Mouse (Mus musculus): ENCODE results near the gene Spata7.

Gene Spata7

DNA sequence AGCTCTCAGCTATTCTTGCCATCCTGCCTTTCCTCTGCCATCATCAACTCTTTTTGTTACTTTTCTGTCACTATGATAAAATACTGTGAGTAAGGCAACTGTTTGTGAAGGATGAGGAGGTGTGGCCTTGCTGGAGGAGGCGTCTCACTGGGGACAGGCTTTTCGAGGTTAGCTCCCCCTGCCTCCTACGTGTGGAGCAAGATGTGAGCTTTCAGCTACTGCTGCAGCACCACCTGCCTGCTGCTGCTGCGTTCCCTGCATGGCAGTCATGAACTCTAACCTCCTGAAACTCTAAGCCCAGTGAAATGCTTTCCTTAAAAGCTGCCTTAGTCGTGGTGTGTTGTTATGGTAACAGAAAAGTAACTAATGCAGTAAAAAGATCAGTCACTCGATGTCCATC, 45.9 kb downstream of the Spata7 start:
- no peak for DNase-seq

DNA sequence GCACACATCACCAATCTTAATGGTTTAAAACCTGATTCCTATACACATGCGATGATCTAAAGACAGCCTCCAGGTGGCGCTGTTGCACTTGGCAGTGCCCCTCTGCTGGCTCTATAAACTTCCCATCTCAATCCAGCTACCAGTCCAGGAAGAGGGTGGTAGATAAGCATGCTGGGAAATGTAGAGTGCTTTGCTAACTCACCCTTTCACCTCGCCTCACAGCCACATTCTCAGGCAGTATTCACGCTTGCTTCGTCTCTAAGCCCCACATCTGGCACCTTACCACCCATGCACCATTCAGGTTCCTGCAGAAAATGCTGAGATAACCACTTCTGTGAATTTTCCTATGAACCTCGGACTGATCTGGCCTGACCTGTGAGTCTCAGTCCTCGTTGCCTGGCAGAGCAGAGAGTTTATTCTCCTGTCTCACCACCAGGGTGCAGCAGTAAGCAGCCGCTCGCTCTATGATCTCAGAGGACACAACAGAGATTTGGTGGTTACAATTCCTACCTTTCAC, 46.7 kb downstream of the Spata7 start:
- peak; percentile 46 to 58 for DNase-seq

DNA sequence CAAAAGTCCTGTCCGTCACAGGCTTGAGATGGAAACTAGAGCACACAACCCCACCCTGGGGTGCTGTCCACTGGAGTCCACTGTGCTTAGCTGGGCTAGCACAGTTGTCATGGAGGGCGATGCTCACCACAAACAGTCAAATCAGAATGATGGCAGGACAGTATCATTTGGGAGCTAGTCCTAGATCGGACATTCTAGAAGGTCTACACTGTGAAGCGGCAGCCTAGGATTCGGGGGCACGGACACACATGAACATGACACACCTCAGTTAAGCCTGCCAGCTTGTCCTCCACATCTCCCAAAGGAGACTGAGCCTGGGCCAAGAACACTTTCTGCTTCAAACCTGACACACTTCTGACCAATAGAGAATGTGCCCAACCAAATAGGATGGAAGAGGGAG, 48.9 kb downstream of the Spata7 start:
- DNase-seq, result no peak

DNA sequence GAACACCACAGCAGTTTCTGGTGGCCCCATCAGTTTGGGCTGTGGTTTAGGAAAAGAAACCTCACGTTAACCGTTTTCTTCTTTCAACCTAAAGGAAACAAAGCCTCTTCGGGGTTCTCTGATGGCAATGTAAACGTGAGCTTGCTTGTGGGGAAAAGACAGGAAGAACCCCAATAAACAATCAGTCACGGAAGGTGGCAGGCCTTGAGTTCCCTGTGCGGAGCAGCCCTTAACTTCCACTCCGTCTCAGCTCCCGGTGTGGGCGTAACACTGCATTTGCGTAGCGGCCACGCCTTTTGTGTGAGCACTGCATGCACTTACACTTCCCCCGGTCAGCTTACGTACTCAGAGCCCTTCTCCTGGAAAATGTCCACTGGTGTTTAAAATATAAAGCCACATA, 49.4 kb downstream of the Spata7 start:
- DNase-seq, result peak; percentile 39 to 58

DNA sequence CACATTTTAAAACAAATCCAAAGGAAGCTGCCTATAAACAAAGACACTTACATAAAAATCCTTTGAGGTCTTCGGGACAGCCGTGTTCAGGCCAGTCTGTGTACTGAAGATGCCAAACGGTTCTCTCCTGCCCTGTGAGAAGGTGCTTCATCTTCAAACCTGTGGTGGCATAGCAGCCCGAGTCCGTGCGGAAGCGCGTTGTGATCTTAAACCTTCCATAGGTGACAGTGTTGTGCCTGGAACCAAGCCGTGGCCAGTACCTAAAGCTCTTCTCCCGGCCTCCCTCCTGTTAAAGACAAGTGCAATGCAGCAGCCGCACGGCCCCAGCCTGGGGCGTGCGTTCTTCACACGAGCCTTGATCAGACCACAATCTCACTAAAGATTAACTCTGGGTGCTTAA, 51.9 kb downstream of the Spata7 start:
- no peak for DNase-seq

DNA sequence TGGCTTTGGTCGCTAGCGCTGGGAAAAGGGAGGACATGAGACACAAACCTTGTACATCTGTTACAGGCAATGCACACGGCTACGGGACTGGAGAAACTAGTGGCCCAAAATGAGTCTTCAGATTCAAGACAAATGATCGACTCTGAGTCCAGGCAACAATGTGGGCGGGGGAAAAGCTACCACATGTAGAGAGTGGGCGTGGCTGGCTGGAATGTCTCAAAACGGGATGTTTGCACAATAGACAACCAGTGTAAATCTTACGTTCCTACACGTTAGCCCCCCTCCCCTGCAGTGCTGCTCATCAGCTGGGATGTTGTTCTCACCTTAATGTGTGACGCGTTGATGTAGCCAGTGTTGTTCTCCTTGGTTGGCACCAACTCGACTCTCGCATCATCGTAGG, 54.2 kb downstream of the Spata7 start:
- DNase-seq, result no peak

DNA sequence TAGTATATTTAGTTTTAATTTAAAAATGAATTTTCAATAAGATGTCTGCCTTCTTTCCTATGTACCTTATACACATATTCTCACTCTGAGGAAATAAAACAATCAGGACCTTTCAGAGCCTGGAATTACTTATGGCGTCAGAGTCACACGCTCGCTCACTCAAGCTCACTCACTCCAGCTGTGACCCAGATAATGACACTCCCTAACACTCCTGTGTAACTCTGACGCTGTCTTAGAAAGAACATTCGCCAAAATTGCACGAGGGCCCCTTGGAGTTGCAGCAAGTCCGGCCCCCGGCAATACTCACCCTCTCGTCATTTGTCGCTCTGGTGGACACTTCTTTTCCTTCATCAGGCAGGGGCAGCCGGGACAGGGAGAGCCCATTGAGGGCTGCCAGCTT, 55.2 kb downstream of the Spata7 start:
- DNase-seq, result no peak

DNA sequence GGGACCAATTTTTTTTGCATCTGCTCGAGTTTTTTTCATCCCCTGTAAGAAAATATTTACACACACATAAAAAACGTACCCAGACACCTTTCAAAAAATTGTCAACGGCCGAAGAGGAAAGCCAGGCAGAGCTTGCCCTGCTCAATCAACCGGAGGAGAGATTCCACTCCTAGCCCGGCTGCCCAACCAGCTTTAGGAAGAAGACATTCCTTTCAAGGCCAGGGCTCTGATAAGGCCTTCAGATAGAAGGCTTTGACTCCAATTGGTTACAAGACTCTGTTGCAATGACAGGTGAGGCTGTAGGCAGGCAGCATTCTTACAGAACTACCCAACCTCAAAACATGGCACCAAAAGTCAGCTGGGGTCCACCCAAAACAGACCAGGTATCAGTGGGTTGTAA, 55.6 kb downstream of the Spata7 start:
- no peak for DNase-seq

DNA sequence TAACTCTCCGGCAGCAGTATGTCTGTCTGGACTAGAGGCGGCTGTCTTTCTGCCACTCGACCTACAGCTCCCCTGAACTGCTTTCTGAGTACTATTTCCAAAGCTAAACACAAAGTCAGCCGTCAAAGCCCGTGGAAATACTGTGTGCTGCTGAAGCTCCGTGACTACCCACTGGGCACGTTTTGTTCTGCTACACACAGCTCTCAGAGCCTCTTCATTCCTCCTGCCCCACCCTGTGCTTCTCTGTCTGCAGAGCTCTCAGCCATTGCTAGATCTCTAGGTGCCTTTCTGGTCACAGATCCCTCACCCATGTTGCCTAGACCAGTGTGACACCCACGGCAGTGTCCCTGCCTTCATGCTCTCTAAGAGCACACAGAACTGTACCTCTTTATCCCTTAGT, 62.3 kb downstream of the Spata7 start:
- no peak for DNase-seq

DNA sequence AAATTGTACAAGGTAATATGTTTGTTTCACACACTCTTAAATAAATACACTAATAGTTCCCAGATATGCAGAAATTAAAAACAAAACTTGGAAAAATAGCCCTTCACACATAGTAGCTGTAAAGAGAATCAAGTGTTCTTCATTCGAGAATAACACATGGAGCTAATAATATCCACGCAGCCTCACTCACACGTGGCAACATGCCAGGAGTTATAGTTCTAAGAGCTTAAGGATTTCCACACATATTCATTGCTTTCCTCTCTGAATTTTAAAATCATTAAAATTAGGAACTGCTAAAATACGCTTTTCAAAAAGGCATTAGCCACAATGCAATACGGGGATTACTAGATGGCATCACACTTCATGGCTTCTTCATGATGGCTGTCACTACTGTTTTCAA, 69.2 kb downstream of the Spata7 start:
- no peak for DNase-seq

DNA sequence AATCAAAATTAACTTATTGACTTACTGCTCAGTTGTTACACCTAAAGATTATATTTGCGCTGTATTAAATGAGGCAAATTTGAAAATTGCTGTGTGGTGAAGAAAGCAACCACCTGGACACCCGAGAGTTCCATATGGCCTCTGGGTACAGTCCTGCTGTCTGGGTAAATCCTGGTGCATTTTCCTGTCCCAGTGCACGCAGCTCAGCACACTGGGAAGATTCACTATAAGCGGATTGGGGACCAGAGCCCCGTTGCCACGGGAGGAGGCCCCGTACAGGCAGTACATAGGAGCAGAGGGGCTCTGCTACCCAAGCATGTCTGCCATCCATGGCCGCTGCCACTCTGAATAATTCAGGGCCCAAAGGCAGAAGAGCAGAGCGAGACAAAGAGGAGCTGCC, 73.6 kb downstream of the Spata7 start:
- no peak for DNase-seq

DNA sequence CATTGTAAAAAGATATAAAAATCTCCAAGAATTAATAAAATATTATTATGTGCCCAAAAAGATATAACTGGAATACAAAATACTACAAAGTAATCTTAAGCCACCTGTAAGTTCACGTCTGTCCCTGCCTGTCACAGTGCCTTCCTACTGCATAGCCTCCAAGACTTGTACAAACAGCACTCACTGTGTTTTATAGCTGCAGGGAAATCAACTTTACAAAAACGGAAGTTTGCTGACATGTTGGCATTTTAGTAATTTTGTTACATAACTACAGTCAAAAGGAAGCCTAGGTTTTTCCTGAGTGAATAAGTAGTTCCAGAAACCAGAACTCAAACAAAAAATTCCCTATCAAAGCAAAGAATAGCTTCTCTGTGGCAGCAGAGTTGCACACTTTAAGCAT, 75.6 kb downstream of the Spata7 start:
- DNase-seq, result no peak

DNA sequence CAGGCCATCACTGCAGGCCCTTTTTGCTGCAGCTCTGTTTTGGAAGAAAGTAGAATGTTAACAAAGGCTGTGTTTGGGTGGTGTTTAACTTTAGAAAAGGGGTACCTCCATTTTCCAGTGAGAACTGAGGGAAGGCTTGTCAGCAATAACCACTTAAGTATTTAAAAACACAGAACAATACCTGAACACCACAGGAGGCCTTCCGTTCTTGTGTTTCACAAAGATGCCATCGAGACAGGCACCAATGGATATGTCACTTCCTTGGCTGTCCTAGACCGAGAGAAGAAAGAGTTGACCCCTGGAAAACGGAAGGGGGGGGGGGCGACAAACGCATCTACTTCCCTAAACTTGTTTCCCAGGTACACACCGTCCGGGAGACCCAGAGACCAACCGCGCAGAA, 76.0 kb downstream of the Spata7 start:
- no peak for DNase-seq

DNA sequence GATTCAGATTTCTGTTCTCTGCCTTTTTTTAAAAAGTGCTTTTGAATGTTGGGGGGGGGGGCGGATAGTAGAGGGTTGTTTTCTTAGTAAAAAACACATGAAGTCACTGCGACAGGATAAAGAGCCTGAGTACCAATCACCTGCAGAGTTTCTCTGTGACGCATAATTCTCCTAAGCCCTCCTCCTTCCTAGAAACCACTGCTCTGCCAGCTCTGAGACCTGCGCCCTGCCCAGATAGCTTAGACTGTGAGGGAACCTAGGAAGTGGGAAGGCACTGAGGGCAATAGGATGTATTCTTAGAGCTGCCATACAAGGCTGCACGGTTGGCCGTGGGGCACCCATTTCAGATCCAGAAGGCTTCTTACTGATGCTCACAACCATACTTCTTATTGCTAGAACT, 84.9 kb downstream of the Spata7 start:
- DNase-seq, result no peak

DNA sequence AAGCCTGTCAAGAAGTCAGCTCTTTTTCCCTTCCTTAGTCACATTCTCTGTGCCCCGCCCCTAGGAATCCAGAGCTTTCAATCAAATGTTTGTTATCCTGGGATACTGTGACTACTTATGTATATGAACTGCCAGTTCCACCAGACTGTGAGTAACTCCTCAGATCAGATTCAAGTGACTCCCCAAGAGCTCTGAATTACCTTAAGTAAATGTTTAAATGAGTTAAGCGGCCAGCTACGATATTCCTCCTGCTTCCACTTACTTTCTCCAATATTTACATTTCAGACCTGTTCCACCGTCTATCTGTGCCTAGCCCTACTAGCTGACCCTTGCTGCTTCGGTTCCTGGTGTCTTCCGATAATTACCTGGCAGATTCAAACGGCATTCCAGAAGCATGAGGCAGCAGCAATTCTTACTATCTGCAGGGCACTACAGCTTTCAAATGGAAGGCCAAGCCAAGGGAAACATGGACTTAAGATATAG, 85.7 kb downstream of the Spata7 start:
- no peak for DNase-seq

DNA sequence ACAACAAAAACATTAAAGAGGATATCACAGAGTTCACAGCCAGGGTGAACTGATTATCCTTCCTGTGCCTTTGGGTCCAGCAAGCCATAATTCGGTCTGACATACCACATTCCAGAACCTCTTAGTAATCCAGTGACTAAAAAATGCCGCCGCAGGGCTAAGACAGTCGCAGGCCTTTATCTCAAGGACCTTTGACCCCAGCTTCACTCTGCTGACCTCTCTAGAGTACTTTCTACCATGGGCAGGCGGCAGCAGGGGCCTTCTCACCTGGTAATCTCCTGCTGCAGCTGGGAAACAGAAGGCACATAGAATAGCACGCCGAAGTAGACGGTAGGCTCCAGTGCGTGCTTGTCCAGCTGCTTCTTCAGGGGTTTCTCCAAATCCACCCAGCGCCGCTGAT, 86.8 kb downstream of the Spata7 start:
- DNase-seq, result no peak

DNA sequence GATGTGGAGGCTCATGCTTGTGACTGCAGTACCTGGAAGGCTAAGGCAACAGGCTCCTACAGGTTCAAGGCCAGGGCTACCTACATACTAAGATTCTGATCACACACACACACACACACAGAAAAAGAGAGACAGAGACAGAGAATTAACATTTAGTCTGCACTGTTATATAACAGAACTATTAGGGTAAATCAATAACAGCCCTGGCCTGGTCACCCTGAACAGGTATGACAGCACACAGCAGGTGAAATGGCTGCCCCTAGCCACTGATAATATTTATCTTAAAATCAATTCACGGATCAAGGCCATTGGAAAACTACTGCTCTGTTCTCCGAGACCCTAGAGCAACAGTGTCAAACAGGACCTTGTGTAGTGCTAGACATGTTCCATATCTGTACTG, 88.2 kb downstream of the Spata7 start:
- no peak for DNase-seq
